Mouse (Mus musculus) activated CD4-positive, CD25-positive, alpha-beta regulatory T cell, adult 9 weeks (primary cell): ENCODE measurements around the gene Pogz. TPM values are rescaled to one million over a fixed set of nuclear protein-coding genes. Genes with fewer than 3 reads are reported as not detected.

Experiments used
- polyA plus RNA-seq: library from polyadenylated mRNA; unstranded; fragments of 100-300 nt; shearing (Covaris generic); gene quantifications from one replicate; pipeline ENCODE4 v1.2.1, GENCODE M21; 2017

The Pogz gene
- 17.9 TPM for polyA plus RNA-seq

GRCm38 (mm10) chr3:94837183-94837890 is at the start of gene Pogz:
Pogz (plus strand) TSS chr3:94837567.

DNA sequence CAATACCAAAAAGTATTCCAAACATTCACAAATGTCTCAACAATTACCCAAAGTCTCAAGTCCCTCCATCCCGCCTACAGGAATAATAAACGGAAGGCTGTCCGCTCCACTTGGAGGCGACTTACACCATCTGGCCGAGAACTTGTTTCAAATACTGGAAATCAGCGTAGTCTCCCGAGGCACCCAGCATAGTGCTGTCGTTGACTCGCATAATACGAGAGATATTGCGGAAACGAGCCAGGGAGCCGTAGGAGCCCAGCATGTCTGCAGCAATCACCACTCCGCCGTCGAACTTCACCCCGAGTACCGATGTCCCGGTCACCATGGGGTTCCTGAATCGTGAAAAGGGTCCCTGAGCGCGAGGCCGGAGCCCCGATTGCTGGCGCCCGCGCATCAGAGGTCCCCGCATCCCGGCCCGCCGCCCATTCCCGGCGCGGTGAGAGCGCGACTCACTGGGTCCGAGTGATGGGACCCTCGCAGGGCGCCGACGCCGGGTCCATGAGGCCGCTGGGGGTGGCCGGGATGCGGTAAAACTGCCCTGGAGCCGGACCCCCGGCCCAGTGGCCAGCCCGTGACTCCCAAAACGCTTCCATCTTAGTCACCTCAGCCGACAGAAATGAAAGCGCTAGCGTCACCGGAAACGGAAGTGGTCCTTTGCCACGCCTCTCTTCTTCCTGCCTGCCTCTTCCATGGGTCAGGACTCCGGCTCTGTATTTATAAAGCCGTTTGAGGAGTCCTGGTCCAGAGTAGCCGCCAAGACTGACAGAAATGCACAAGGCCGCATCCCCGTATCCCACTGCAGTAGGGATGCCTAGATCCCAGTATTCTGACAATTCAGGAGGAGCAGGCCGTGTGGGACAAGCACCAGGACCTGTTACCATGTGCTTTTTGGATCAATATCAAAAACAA is 49.2 kb downstream of the Pogz start, which contains the start of gene Psmb4:
Gene Psmb4, minus strand, starts transcription at position 646 of the 909 bp plus-strand sequence.

Other genes starting within 250 kb of the Pogz start
- gene Gm10972, start 194.5 kb upstream of the Pogz start, polyA plus RNA-seq: not detected
- 4.2 TPM for gene Tuft1, start 178.7 kb upstream of the Pogz start, polyA plus RNA-seq
- not detected for gene Selenbp2, start 144.0 kb upstream of the Pogz start, polyA plus RNA-seq
- gene Cgn, start 51.1 kb upstream of the Pogz start, polyA plus RNA-seq: not detected
- 382 TPM for gene Psmb4, start 49.4 kb downstream of the Pogz start, polyA plus RNA-seq
- 4.7 TPM for gene Selenbp1, start 95.5 kb downstream of the Pogz start, polyA plus RNA-seq
- 22.5 TPM for gene Rfx5, start 116.5 kb downstream of the Pogz start, polyA plus RNA-seq
- 17.3 TPM for gene Pi4kb, start 137.2 kb downstream of the Pogz start, polyA plus RNA-seq
- gene Zfp687, start 177.9 kb downstream of the Pogz start, polyA plus RNA-seq: 84.8 TPM
- gene Psmd4, start 205.0 kb downstream of the Pogz start, polyA plus RNA-seq: 296 TPM